Mouse (Mus musculus) testis, adult 2 months (tissue): ENCODE results near the gene Bsdc1. TPM values are rescaled to one million over a fixed set of nuclear protein-coding genes. Genes with fewer than 3 reads are reported as not detected.
A peak's percentile ranks its signal among the peaks of the same experiment; 100 is the strongest.

Source experiments
- H3K27ac ChIP-seq: fragments of 200-500 bp; 2 replicates; pipeline ENCODE4 v1.5.1; 2012; ENCODE audit warnings: low read depth, low read length; ENCODE audit not compliant: control insufficient read depth, insufficient read depth
- H3K27me3 ChIP-seq: fragments of 200-500 bp; 2 replicates; pipeline ENCODE4 v1.6.1; 2012; ENCODE audit warnings: mild to moderate bottlenecking, low read length, moderate library complexity; ENCODE audit not compliant: control insufficient read depth, insufficient read depth
- H3K36me3 ChIP-seq: fragments of 200-500 bp; 2 replicates; pipeline ENCODE4 v1.6.1; 2012; ENCODE audit warnings: mild to moderate bottlenecking, low read length; ENCODE audit not compliant: control insufficient read depth, insufficient read depth
- H3K4me1 ChIP-seq: fragments of 200-500 bp; 2 replicates; pipeline ENCODE4 v1.6.1; 2012; ENCODE audit warnings: low read length; ENCODE audit not compliant: control insufficient read depth, insufficient read depth
- H3K4me3 ChIP-seq: fragments of 200-500 bp; 2 replicates; pipeline ENCODE4 v1.5.1; 2012; ENCODE audit warnings: low read depth, mild to moderate bottlenecking, low read length, moderate library complexity, mixed read lengths; ENCODE audit not compliant: control insufficient read depth
- CTCF ChIP-seq: fragments of 200-500 bp; IDR thresholded peaks from 2 replicates; pipeline ENCODE4 v1.5.1; 2012; ENCODE audit warnings: low read depth, mild to moderate bottlenecking, inconsistent platforms, low read length, moderate library complexity; ENCODE audit not compliant: control insufficient read depth, insufficient read depth, insufficient replicate concordance
- POLR2A ChIP-seq: fragments of 200-500 bp; IDR thresholded peaks from 2 replicates; pipeline ENCODE4 v1.6.1; 2012; ENCODE audit warnings: low read depth, mild to moderate bottlenecking, inconsistent platforms, low read length, moderate library complexity; ENCODE audit not compliant: control insufficient read depth
- polyA plus RNA-seq: library from polyadenylated mRNA; depleted of rRNA; stranded (reverse); fragments of >200 nt; gene quantifications from 2 replicates; pipeline ENCODE4 v1.2.3, GENCODE M21; 2012

Bsdc1 gene
- polyA plus RNA-seq, 1 experiment = 38.2 TPM

DNA sequence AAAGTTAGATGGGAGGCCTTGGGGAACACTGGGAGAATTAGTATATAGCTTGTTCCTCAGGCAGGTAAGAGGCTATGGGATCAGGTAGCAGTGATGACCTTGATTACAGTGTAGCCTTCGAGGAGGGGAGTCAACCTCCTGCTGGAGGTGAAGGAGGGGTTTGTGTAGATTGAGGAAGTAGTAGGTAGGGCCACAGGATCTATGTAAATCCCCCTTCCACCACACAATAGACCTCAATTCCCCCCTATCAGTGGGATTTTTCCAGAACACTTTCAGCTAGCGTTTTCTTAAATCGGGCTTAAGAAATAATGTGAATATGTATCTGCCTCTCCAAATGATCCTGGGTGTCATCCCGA is 576 bp upstream of the Bsdc1 start:
- H3K27me3 ChIP-seq = no peaks in the 10 kb centered on the region
- no peaks in the 10 kb centered on the region; the same call in 1 of the 2 replicates for H3K36me3 ChIP-seq
- H3K27ac ChIP-seq = peak overlapping the region; percentile 86
- TF ChIP-seq CTCF (no peak), POLR2A (no peak)
- H3K4me1 ChIP-seq = peaks cover 13% of the 10 kb centered on the region
- peak overlapping the region; percentile 98 for H3K4me3 ChIP-seq

DNA sequence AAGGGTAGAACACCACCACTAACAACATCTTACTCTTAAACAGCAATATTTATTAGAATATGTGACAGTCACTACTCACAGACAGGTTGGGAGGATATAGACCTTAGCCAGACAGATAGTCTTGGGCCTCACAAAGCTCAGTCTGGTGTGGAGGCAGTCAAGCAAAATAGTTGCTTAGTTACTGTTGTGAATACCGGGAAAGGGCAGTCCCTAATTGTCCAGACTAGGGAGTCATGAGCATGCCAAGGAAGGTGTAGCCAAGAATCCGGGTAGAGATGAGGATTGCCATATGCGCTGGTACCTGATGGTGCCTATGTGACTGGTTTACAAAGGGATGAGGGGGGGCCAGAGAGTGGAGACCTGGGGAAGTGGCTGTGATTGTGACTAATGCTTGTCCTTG is 737 bp downstream of the Bsdc1 start:
- TF ChIP-seq CTCF (no peak), POLR2A (no peak)
- Histone ChIP-seq H3K4me3 (peak overlapping the region; percentile 98), H3K36me3 (peaks cover 1% of the 10 kb centered on the region; the same call in 1 of the 2 replicates), H3K27me3 (no peaks in the 10 kb centered on the region), H3K4me1 (peaks cover 11% of the 10 kb centered on the region), H3K27ac (0 out of 2 replicates have a peak overlapping the region, but pooled peaks have one; percentile 2)

DNA sequence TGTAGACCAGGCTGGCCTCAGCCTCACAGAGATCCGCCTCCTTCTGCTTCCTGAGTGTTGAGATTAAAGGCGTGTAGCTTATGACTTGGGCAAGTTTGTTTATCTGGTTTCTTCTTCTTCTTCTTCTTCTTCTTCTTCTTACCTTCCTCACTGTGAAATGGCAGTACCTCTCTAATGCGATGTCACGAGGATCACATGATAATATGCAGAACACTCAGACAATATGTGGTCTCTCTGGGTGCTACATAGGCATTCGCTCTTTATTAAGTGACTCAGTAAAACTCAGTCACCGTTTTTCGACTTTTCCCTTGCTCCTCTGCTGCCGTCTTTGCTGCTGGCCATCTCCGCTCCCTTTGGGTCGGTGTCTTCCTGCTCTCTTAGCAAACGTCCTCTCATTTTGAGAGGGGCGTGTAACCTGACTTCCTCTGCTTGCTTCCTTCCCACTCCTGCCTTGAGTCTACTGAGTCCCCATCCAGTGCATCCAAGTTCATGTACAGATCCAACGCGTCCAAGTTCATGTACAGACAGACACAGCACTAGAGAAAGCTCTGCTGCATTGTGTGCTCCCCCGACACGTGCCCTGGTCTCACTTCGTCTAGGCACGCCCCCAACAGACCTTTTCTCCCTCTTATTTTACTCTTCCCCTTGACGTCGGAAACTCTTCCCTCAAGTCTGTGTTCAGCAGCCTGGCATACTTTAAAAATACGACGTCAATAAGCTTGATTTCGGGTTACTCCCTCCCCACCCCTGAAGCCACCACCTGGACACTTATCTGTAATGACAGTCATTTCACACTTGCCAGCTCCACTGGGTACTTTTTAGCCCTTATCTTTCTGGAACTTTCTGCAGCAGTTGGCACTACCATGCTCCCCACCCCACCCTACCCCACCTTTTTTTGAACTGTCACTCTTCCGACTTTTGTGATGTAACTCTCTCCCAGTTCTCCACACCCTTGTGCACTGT is 2.0 kb downstream of the Bsdc1 start:
- Histone ChIP-seq H3K4me3 (peak overlapping the region; percentile 98), H3K36me3 (peaks cover 1% of the 10 kb centered on the region; the same call in 1 of the 2 replicates)
- TF ChIP-seq POLR2A (no peak), CTCF (no peak)

DNA sequence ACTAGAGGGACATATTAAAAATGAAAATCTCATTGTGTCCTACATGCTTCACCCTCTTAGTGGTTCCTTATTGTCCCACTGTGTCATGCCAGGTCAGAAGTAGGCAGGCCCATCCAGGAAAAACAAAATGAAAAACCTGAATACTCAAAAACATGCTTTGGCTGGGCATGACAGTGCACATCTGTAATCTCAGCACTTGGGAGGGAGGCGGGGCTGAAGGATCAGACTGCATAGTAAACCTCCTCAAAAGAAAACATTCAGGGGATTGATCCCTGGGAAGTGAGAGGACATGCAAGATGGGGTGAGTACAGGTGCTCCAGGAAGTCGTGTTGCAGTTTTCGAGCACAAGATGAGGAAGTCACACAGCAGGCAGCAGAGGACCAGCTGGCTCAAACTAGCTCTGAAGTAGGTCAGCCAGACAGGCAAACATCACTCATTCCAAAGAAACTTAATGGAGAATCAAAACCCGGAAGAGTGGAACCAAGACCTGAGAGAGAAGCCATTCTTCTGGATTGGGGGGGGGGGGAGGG is 3.0 kb downstream of the Bsdc1 start:
- TF ChIP-seq CTCF (no peak), POLR2A (no peak)
- H3K36me3 ChIP-seq = peaks cover 3% of the 10 kb centered on the region

More for the DNA sequence above, 2.0 kb downstream of the Bsdc1 start:
- Histone ChIP-seq H3K27me3 (no peaks in the 10 kb centered on the region), H3K4me1 (peaks cover 11% of the 10 kb centered on the region), H3K27ac (no peak overlapping the region)

DNA sequence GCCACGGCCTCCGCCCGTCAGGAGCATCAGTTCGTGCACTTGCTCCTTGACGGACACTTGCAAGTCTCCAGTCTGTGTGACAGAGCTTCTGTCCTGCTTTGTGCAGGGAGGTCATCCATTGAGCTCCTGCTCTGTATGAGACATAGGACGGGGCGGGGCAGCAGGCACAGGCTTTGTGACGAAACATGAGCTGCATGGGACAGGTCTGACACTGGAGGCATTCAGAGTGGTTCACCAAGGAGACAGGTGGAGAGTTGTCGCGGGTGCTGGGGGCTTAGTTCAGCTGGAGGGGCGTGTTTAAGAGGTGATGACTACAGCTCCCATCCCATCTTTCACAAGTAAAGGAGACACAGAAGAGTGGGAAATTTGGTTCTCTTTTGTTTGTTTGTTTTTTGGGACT is 14.7 kb downstream of the Bsdc1 start:
- peaks cover 4% of the 10 kb centered on the region for H3K36me3 ChIP-seq
- no peaks in the 10 kb centered on the region for H3K4me1 ChIP-seq
- peak; percentile 23; the same call in 1 of the 2 replicates for TF ChIP-seq POLR2A
- TF ChIP-seq CTCF = no peak
- H3K27me3 ChIP-seq = no peaks in the 10 kb centered on the region
- H3K4me3 ChIP-seq = no peak overlapping the region
- no peak overlapping the region for H3K27ac ChIP-seq

More for the DNA sequence above, 3.0 kb downstream of the Bsdc1 start:
- no peaks in the 10 kb centered on the region for H3K27me3 ChIP-seq
- peaks cover 11% of the 10 kb centered on the region for H3K4me1 ChIP-seq
- no peak overlapping the region for H3K4me3 ChIP-seq
- H3K27ac ChIP-seq = no peak overlapping the region

DNA sequence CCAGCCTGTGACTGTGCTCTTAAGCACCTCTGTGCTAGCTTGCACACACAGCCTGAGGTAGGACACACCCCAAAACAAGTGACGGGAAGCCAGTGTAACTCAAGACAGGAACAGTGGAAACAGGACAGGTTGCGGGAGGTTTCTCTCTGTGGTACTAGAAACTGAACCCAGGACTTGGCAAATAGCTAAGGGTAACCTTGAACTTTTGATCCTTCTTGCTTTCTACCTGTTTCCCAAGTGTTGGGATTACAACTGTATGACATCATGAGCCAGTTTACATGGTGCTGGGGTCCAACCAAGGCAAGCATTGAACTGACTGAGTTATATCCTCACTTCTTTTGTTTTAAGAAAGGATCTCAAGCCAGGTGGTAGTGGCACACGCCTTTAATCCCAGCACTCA is 18.5 kb downstream of the Bsdc1 start:
- TF ChIP-seq CTCF = no peak
- no peak for TF ChIP-seq POLR2A

DNA sequence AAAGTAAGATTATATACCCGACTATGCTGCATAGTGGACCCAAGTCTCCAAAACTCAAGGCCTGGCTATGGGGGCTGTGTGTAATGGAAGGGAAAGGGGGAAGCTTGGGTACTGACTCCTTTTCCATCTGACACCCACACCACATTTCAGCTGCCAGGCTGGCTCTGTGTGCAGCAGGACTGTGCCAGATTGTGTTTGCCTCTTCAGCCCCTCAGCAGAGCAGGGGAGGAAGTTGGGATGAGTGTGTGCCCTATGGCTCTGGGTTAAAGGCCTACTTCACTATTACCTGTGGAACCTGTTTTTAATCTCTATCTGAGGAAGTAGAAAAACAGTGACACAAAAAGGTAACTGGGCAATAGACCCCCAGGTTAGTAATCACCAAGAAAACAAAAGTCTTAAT is 19.7 kb downstream of the Bsdc1 start:
- Histone ChIP-seq H3K4me1 (no peaks in the 10 kb centered on the region), H3K4me3 (no peak overlapping the region), H3K27me3 (no peaks in the 10 kb centered on the region), H3K27ac (no peak overlapping the region), H3K36me3 (no peaks in the 10 kb centered on the region; the same call in none of the 2 replicates)
- TF ChIP-seq CTCF = no peak
- TF ChIP-seq POLR2A = no peak

More for the DNA sequence above, 18.5 kb downstream of the Bsdc1 start:
- no peaks in the 10 kb centered on the region for H3K27me3 ChIP-seq
- no peaks in the 10 kb centered on the region for H3K4me1 ChIP-seq
- no peak overlapping the region for H3K4me3 ChIP-seq
- H3K36me3 ChIP-seq = no peaks in the 10 kb centered on the region; the same call in 1 of the 2 replicates
- no peak overlapping the region for H3K27ac ChIP-seq
